Mouse (Mus musculus) heart, postnatal 0 days (tissue): Measurements from ENCODE around the gene Psmc5.
A peak's percentile ranks its signal among the peaks of the same experiment; 100 is the strongest.

Experiments
- CTCF ChIP-seq: IDR thresholded peaks from 2 replicates; pipeline ENCODE4 v1.5.1; 2016; ENCODE audit warnings: antibody characterized with exemption, control low read depth, low read depth
- EP300 ChIP-seq: IDR thresholded peaks from 2 replicates; pipeline ENCODE4 v1.6.1; 2016; ENCODE audit warnings: antibody characterized with exemption, low read depth

- peak; percentile 70 for TF ChIP-seq CTCF
- TF ChIP-seq EP300 = no peak
Measured at GRCm38 (mm10) chr11:106289369-106289768, 33.4 kb downstream of the Psmc5 start.
